Mouse (Mus musculus): ENCODE measurements around the gene Vangl1. TPM values are rescaled to one million over a fixed set of nuclear protein-coding genes. Genes with fewer than 3 reads are reported as not detected.

The Vangl1 gene
- polyA plus RNA-seq, 1 experiment from 2014 or later, result 13.4 TPM

DNA sequence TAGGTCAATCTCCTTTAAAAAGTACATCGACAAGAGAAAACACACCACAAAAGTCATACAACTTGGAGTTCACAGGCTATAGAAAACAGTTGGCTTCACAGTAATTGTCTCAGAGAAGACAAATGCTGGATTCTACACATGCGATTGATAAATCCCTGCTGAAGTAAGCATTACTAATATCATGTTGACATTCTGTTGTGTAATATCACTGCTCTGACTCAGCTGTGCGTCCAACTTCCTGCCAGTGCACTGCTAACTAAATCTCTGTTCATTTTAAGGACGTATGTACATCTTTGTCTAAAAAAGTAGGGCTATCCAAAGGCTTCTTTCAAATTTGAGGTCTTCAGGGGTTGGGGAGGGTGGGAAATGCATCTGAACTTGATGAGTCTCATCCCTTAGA is 17.1 kb downstream of the Vangl1 start:
- Histone ChIP-seq H3K27ac (ENCODE audit: low read depth, low read length) (no peak overlapping the region), H3K4me1 (ENCODE audit: control insufficient read depth, insufficient read depth, low read length) (peaks cover 11% of the 10 kb centered on the region), H3K4me2 (ENCODE audit: low read depth) (no peak overlapping the region), H3K9ac (ENCODE audit: low read length) (no peak overlapping the region), H3K36me3 (ENCODE audit: control insufficient read depth, insufficient read depth, low read length) (no peaks in the 10 kb centered on the region), H3K4me3 (ENCODE audit: low read depth, low read length) (no peak overlapping the region), H3K9me3 (ENCODE audit: control insufficient read depth, low read length) (no peaks in the 10 kb centered on the region), H3K27me3 (ENCODE audit: control insufficient read depth, insufficient read depth, low read length) (0 out of 2 replicates have a peak, but pooled peaks cover under 1% of the 10 kb centered on the region)
- 83% methylated on average over 4 of the region's 4 CpGs for WGBS
- DNase-seq (ENCODE audit: low spot score), result no peak
- ATAC-seq (ENCODE audit: insufficient read depth, low FRiP score, low TSS enrichment), result no peak

DNA sequence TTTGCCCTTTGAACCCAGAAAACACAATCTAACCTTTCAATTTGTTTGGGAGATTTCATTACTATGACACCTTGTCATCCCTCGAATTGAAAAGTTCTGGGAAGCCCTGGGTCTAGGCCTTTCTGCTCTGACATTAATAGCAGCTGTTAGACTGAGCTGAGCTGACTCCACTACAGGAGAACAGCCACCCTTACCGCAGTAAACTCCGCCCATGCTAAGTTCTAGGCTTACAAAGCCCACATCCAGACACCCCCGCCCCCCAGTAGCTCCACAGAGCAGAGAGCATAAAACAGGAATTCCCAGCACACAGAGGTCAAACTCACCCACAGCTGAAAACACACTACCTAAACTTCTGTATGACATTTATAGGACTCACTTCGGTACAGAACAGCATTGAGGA is 19.8 kb downstream of the Vangl1 start:
- H3K27me3 ChIP-seq (ENCODE audit: control insufficient read depth, insufficient read depth, low read length), result no peaks in the 10 kb centered on the region
- H3K4me2 ChIP-seq (ENCODE audit: low read depth), result no peak overlapping the region
- 58% methylated on average over 5 of the region's 5 CpGs for WGBS
- H3K27ac ChIP-seq (ENCODE audit: low read depth, low read length), result no peak overlapping the region
- no peak overlapping the region for H3K9ac ChIP-seq (ENCODE audit: low read length)
- DNase-seq (ENCODE audit: low spot score) (no peak), ATAC-seq (ENCODE audit: insufficient read depth, low FRiP score, low TSS enrichment) (no peak)
- peaks cover 4% of the 10 kb centered on the region; the same call in 1 of the 2 replicates for H3K4me1 ChIP-seq (ENCODE audit: control insufficient read depth, insufficient read depth, low read length)
- H3K36me3 ChIP-seq (ENCODE audit: control insufficient read depth, insufficient read depth, low read length), result no peaks in the 10 kb centered on the region
- H3K4me3 ChIP-seq (ENCODE audit: low read depth, low read length), result no peak overlapping the region
- no peaks in the 10 kb centered on the region for H3K9me3 ChIP-seq (ENCODE audit: control insufficient read depth, low read length)

DNA sequence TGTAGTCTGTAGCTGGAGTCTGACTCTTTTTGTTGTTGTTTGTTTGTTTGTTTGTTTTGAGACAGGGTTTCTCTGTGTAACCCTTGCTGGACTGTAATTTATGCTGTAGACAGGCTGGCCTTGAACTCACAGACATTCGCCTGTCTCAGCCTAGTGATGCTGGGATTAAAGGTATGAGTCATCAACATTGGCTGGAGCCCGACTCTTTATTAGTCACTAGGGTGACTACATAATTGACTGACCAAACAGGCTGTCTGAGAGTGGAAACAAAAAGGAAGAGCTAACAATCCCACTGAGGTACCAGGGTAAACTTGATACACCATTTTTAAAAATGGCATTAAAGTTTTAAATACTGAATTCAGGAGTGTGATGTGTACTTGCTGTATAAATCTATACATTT is 21.9 kb downstream of the Vangl1 start:
- Histone ChIP-seq H3K27me3 (ENCODE audit: control insufficient read depth, insufficient read depth, low read length) (no peaks in the 10 kb centered on the region), H3K27ac (ENCODE audit: low read depth, low read length) (no peak overlapping the region), H3K9me3 (ENCODE audit: control insufficient read depth, low read length) (no peaks in the 10 kb centered on the region), H3K36me3 (ENCODE audit: control insufficient read depth, insufficient read depth, low read length) (no peaks in the 10 kb centered on the region; the same call in 1 of the 2 replicates), H3K9ac (ENCODE audit: low read length) (no peak overlapping the region), H3K4me3 (ENCODE audit: low read depth, low read length) (no peak overlapping the region), H3K4me1 (ENCODE audit: control insufficient read depth, insufficient read depth, low read length) (no peaks in the 10 kb centered on the region), H3K4me2 (ENCODE audit: low read depth) (no peak overlapping the region)
- ATAC-seq (ENCODE audit: insufficient read depth, low FRiP score, low TSS enrichment) (no peak), DNase-seq (ENCODE audit: low spot score) (no peak)
- WGBS, result 84% methylated on average over 2 of the region's 2 CpGs

DNA sequence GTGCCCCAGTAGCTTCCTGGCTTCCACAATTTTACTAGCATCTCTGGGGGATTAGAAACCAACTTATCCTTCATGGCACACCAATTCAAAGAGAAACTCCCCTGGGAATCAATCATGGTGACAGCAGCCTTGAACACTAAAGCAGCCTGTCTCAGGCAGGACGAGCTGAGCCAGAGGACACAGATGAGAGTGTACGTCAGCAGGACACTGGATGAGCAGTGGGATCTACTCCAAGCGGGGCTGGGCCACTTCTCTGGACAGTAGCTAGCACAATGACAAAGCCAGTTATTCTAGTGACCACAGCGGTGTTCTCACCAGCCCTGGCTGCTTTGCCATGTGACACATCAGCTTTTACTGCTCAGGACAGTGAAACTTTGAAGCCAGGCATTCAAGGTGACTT is 23.3 kb downstream of the Vangl1 start:
- no peak overlapping the region for H3K27ac ChIP-seq (ENCODE audit: low read depth, low read length)
- H3K9ac ChIP-seq (ENCODE audit: low read length), result no peak overlapping the region
- DNase-seq (ENCODE audit: low spot score), result no peak
- H3K4me3 ChIP-seq (ENCODE audit: low read depth, low read length), result no peak overlapping the region
- no peak for ATAC-seq (ENCODE audit: insufficient read depth, low FRiP score, low TSS enrichment)
- no peaks in the 10 kb centered on the region for H3K27me3 ChIP-seq (ENCODE audit: control insufficient read depth, insufficient read depth, low read length)
- 70% methylated on average over 4 of the region's 4 CpGs for WGBS
- H3K9me3 ChIP-seq (ENCODE audit: control insufficient read depth, low read length), result no peaks in the 10 kb centered on the region
- H3K36me3 ChIP-seq (ENCODE audit: control insufficient read depth, insufficient read depth, low read length), result no peaks in the 10 kb centered on the region; the same call in 1 of the 2 replicates
- no peak overlapping the region for H3K4me2 ChIP-seq (ENCODE audit: low read depth)
- no peaks in the 10 kb centered on the region for H3K4me1 ChIP-seq (ENCODE audit: control insufficient read depth, insufficient read depth, low read length)

DNA sequence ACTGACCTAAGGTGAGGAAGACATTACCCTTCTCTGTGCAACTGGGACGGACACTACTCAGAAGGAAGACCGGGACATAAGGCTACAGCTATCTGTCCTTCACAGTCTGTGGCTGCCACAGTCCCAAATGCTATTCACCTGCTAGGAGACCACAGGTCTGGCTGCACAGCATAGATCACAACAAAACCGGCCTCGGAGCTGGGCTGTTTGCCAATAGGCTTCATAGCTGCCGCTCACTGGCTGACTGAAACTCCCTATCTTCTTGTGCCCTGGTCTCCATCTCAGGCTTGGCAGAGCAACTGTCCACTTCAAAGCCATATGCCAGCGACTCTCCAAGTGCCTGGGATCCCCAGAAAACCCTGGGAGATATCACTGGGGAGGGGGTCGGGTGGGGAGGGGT is 23.7 kb downstream of the Vangl1 start:
- no peaks in the 10 kb centered on the region for H3K9me3 ChIP-seq (ENCODE audit: control insufficient read depth, low read length)
- no peaks in the 10 kb centered on the region; the same call in 1 of the 2 replicates for H3K36me3 ChIP-seq (ENCODE audit: control insufficient read depth, insufficient read depth, low read length)
- 86% methylated on average over 7 of the region's 7 CpGs for WGBS
- no peaks in the 10 kb centered on the region for H3K27me3 ChIP-seq (ENCODE audit: control insufficient read depth, insufficient read depth, low read length)
- H3K9ac ChIP-seq (ENCODE audit: low read length), result no peak overlapping the region
- H3K4me2 ChIP-seq (ENCODE audit: low read depth), result no peak overlapping the region
- DNase-seq (ENCODE audit: low spot score) (no peak), ATAC-seq (ENCODE audit: insufficient read depth, low FRiP score, low TSS enrichment) (no peak)
- no peaks in the 10 kb centered on the region for H3K4me1 ChIP-seq (ENCODE audit: control insufficient read depth, insufficient read depth, low read length)
- no peak overlapping the region for H3K27ac ChIP-seq (ENCODE audit: low read depth, low read length)
- no peak overlapping the region for H3K4me3 ChIP-seq (ENCODE audit: low read depth, low read length)

DNA sequence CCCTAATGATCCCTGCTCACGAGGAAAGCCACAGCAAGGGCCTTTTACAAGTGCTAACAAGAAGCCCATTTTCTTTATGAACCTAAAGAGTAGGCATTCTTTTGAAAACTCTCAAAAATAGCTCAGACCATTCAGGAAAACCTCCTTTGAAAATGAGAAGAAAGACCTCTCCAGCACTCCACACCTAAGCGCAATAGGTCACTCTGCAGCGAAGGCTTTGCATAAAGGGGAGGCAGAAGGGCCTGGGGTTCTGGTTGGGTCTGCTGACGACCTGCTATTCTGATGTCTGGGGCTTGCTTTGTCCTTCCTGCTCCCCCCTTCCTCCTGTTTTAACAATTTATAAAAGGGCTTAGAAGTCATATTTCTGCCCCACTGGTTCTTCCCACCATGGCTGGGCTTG is 24.6 kb downstream of the Vangl1 start:
- ATAC-seq (ENCODE audit: insufficient read depth, low FRiP score, low TSS enrichment), result no peak
- H3K4me1 ChIP-seq (ENCODE audit: control insufficient read depth, insufficient read depth, low read length), result no peaks in the 10 kb centered on the region
- H3K27ac ChIP-seq (ENCODE audit: low read depth, low read length), result no peak overlapping the region
- DNase-seq (ENCODE audit: low spot score), result no peak
- 72% methylated on average over 4 of the region's 4 CpGs for WGBS
- H3K36me3 ChIP-seq (ENCODE audit: control insufficient read depth, insufficient read depth, low read length), result no peaks in the 10 kb centered on the region; the same call in 1 of the 2 replicates
- no peaks in the 10 kb centered on the region for H3K27me3 ChIP-seq (ENCODE audit: control insufficient read depth, insufficient read depth, low read length)
- H3K4me3 ChIP-seq (ENCODE audit: low read depth, low read length), result no peak overlapping the region
- no peak overlapping the region for H3K4me2 ChIP-seq (ENCODE audit: low read depth)
- no peaks in the 10 kb centered on the region for H3K9me3 ChIP-seq (ENCODE audit: control insufficient read depth, low read length)
- no peak overlapping the region for H3K9ac ChIP-seq (ENCODE audit: low read length)

DNA sequence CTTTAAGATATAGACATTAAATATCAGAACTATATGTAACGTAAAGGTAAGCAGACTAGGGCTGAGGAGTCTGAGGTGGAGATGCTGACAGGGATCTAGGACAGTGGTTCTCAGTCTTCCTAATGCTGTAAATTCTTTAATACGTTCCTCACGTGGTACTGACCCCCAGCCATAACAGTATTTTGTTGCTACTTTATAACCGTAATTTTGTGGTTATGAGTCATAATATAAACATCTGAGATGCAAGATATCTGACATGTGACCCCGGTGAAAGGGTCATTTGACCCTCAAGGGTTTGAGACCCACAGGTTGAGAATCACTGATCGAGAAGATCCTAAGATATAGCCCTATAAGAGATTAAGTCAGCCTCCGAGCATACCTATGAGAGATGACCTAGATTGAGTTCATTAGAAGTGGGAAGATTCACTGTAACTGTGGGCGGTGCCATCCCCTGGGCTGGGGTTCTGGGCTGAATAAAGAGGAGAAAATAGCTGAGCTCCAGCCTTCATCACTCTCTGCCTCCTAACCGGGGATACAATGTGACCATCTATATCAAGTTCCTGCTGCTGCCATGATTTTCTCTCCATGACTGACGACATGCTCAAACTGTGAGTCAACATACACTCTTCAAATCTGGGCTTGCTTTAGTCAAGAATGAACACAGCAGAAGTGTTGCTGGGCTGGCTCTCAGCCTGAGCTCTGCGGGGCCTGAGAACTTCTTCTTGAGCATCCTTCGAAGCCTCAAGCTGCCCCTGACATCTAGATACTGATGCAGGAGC is 26.5 kb downstream of the Vangl1 start:
- Histone ChIP-seq H3K9ac (ENCODE audit: low read length) (no peak overlapping the region), H3K27me3 (ENCODE audit: control insufficient read depth, insufficient read depth, low read length) (no peaks in the 10 kb centered on the region), H3K36me3 (ENCODE audit: control insufficient read depth, insufficient read depth, low read length) (no peaks in the 10 kb centered on the region; the same call in 1 of the 2 replicates), H3K9me3 (ENCODE audit: control insufficient read depth, low read length) (no peaks in the 10 kb centered on the region), H3K4me1 (ENCODE audit: control insufficient read depth, insufficient read depth, low read length) (no peaks in the 10 kb centered on the region), H3K27ac (ENCODE audit: low read depth, low read length) (no peak overlapping the region), H3K4me3 (ENCODE audit: low read depth, low read length) (no peak overlapping the region), H3K4me2 (ENCODE audit: low read depth) (no peak overlapping the region)
- DNase-seq (ENCODE audit: low spot score) (no peak), ATAC-seq (ENCODE audit: insufficient read depth, low FRiP score, low TSS enrichment) (no peak)
- 94% methylated on average over 12 of the region's 12 CpGs for WGBS

DNA sequence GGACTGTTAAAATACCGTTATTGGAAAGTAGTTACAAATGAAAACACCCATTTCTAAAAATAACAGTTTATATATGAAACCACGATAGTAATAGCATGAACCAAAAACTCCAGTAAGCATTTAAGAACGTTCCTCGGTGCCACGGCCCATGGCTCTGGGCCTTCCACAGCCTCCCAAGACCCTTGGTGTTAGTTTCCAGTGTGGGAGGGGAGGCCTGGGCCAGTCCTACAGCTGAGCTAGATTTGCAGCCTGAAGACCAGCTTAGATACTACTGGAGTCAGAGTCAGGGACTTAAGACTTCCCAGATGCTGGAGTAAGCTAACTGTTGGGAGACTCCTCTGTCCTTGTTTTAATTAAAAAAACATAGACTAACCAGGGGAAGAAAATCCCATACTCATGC is 28.4 kb downstream of the Vangl1 start:
- whole genome bisulfite sequencing, result 75% methylated on average over 5 of the region's 5 CpGs

DNA sequence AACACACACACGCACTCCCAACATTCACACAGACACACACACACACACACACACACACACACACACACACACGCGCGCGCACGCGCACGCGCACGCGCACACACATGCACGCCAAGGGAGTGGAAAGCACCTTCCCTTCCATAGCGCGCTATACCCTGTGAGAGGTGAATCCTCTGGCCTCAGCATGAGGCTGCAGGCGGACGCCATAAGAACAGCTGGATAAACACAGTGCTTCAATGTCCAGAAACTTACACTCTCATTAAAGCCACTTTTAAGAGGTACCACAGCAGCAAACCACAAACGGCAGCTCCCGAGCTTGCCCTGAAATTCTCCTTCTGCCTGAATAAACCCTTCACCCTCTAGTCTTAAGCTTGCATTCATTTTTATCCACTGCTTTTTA is 28.8 kb downstream of the Vangl1 start:
- no peak overlapping the region for H3K4me2 ChIP-seq (ENCODE audit: low read depth)
- no peaks in the 10 kb centered on the region; the same call in 1 of the 2 replicates for H3K36me3 ChIP-seq (ENCODE audit: control insufficient read depth, insufficient read depth, low read length)
- no peak for ATAC-seq (ENCODE audit: insufficient read depth, low FRiP score, low TSS enrichment)
- H3K27ac ChIP-seq (ENCODE audit: low read depth, low read length), result no peak overlapping the region
- H3K4me1 ChIP-seq (ENCODE audit: control insufficient read depth, insufficient read depth, low read length), result no peaks in the 10 kb centered on the region
- H3K9me3 ChIP-seq (ENCODE audit: control insufficient read depth, low read length), result no peaks in the 10 kb centered on the region
- no peak overlapping the region for H3K4me3 ChIP-seq (ENCODE audit: low read depth, low read length)
- 86% methylated on average over 18 of the region's 18 CpGs for WGBS
- H3K9ac ChIP-seq (ENCODE audit: low read length), result no peak overlapping the region
- H3K27me3 ChIP-seq (ENCODE audit: control insufficient read depth, insufficient read depth, low read length), result no peaks in the 10 kb centered on the region
- DNase-seq (ENCODE audit: low spot score), result no peak

More for the DNA sequence above, 28.4 kb downstream of the Vangl1 start:
- Histone ChIP-seq H3K27ac (ENCODE audit: low read depth, low read length) (no peak overlapping the region), H3K9ac (ENCODE audit: low read length) (no peak overlapping the region), H3K4me2 (ENCODE audit: low read depth) (no peak overlapping the region), H3K9me3 (ENCODE audit: control insufficient read depth, low read length) (no peaks in the 10 kb centered on the region), H3K4me3 (ENCODE audit: low read depth, low read length) (no peak overlapping the region), H3K27me3 (ENCODE audit: control insufficient read depth, insufficient read depth, low read length) (no peaks in the 10 kb centered on the region), H3K36me3 (ENCODE audit: control insufficient read depth, insufficient read depth, low read length) (no peaks in the 10 kb centered on the region; the same call in 1 of the 2 replicates), H3K4me1 (ENCODE audit: control insufficient read depth, insufficient read depth, low read length) (no peaks in the 10 kb centered on the region)
- ATAC-seq (ENCODE audit: insufficient read depth, low FRiP score, low TSS enrichment) (no peak), DNase-seq (ENCODE audit: low spot score) (no peak)
